Comparison of ENCODE assay signal across 10 mouse cellular contexts in the genomic region with DNA sequence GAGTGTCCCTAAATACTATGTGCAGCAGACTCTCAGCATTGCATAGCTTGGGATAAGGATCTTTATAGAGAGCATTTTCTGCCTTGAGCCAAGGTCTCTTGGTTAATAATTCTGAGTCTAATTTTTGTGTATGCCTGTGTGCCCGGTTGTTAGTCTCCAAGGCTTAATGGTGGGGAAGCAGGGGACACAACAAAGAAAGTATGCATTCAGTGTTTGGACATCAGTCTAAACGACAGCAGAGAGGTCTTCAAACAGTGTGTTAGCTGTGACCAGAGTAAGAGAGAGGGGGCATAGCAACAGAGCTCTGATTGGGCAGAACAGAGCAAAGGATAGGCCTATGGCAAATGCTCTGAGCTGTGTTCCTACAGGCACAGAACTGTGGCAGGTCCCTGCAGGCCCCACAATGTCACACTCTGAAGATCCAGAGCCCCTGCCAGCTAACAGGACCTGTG.
DNase-seq lines count a peak whose midpoint lies in the region; ATAC-seq and TF ChIP-seq lines count a peak whose summit lies in the region.
"Had no signal": no experiment of that assay in that cellular context is flagged by ENCODE, and none has a peak within 500 bp of the region (broad histone marks: within the 10 kb centered on the region; RNA-seq: fewer than 3 reads in every experiment).

No protein-coding gene starts in this region.

- intact Hi-C loops in heart, adult 2 months (cut with DNase I): no loop called here
- intact Hi-C loops in gastrocnemius, postnatal 14 days (cut with DNase I; ENCODE audit: low total_unique reads): no loop called here

- no peak overlapping the region for H3K4me2 ChIP-seq in hindbrain, embryonic 12.5 days (replicated peaks)

- no peak overlapping the region for H3K9ac ChIP-seq in heart, adult 2 months (ENCODE audit: low read depth, low read length)
- H3K9ac ChIP-seq in hindbrain, embryonic 12.5 days: no peak overlapping the region
- H3K9ac ChIP-seq: liver, postnatal 0 days had no signal

- peak; percentile 76 for ATAC-seq in hindbrain, embryonic 12.5 days (ENCODE audit: low FRiP score)
- ATAC-seq: liver, postnatal 0 days had no signal

- no peak for TF ChIP-seq CTCF in heart, adult 2 months (IDR thresholded peaks at IDR 0.05)
- no peak for TF ChIP-seq CTCF in layer of hippocampus, adult 2 months (conservative IDR thresholded peaks at IDR 0.05)

- DNase-seq in heart, embryonic 10.5 days (ENCODE audit: low spot score): no peak
- DNase-seq in heart, adult 2 months: no peak
- peak; percentile 35 for DNase-seq in embryo, embryonic 10.5 days (ENCODE audit: low spot score)
- peak; percentile 28 for DNase-seq in mesoderm, embryonic 11.5 days (ENCODE audit: low read depth, low spot score)
- no peak for DNase-seq in gastrocnemius, postnatal 14 days
- no peak for DNase-seq in right cerebral cortex, postnatal 36 days (ENCODE audit: low spot score in 2 of 2)
- DNase-seq in layer of hippocampus, adult 2 months (ENCODE audit: low spot score in 2 of 2): no peak
- DNase-seq: liver, postnatal 0 days; thymus, postnatal 14 days had no signal

- no peak overlapping the region for H3K4me3 ChIP-seq in heart, embryonic 10.5 days
- H3K4me3 ChIP-seq in heart, adult 2 months: no peak overlapping the region
- no peak overlapping the region for H3K4me3 ChIP-seq in hindbrain, embryonic 12.5 days
- H3K4me3 ChIP-seq in layer of hippocampus, adult 2 months: no peak overlapping the region

- no peaks in the 10 kb centered on the region for H3K79me2 ChIP-seq in heart, adult 2 months (replicated peaks; ENCODE audit: control insufficient read depth, insufficient read depth, low read length)

- no peaks in the 10 kb centered on the region for H3K36me3 ChIP-seq in heart, embryonic 10.5 days
- H3K36me3 ChIP-seq in heart, adult 2 months (ENCODE audit: control insufficient read depth, insufficient read depth, low read length): no peaks in the 10 kb centered on the region
- H3K36me3 ChIP-seq in hindbrain, embryonic 12.5 days: no peaks in the 10 kb centered on the region

- H3K4me1 ChIP-seq in heart, embryonic 10.5 days: peaks cover 17% of the 10 kb centered on the region
- H3K4me1 ChIP-seq in heart, adult 2 months (ENCODE audit: control insufficient read depth, insufficient read depth, low read length): no peaks in the 10 kb centered on the region
- H3K4me1 ChIP-seq in hindbrain, embryonic 12.5 days: peaks cover 4% of the 10 kb centered on the region; the same call in 1 of the 2 replicates

- H3K9me3 ChIP-seq in heart, embryonic 10.5 days: no peaks in the 10 kb centered on the region
- no peaks in the 10 kb centered on the region for H3K9me3 ChIP-seq in hindbrain, embryonic 12.5 days (replicated peaks)

- WGBS in heart, embryonic 10.5 days: 63% methylated on average over 2 of the region's 2 CpGs
- 78% methylated on average over 2 of the region's 2 CpGs for WGBS in heart, adult 2 months
- 37% methylated on average over 2 of the region's 2 CpGs for WGBS in hindbrain, embryonic 12.5 days

- H3K27ac ChIP-seq in heart, embryonic 10.5 days: peak overlapping the region; percentile 62; the same call in 1 of the 2 replicates
- H3K27ac ChIP-seq in heart, adult 2 months: no peak overlapping the region
- H3K27ac ChIP-seq in hindbrain, embryonic 12.5 days: no peak overlapping the region
- no peak overlapping the region for H3K27ac ChIP-seq in layer of hippocampus, adult 2 months

- TF ChIP-seq POLR2A in heart, adult 2 months (IDR thresholded peaks at IDR 0.05; ENCODE audit: insufficient read depth, low read depth, low read length): no peak

- H3K27me3 ChIP-seq in heart, embryonic 10.5 days (ENCODE audit: insufficient read depth, poor library complexity, severe bottlenecking): no peaks in the 10 kb centered on the region
- H3K27me3 ChIP-seq in heart, adult 2 months (ENCODE audit: control insufficient read depth, insufficient read depth, low read length): no peaks in the 10 kb centered on the region
- H3K27me3 ChIP-seq in hindbrain, embryonic 12.5 days: no peaks in the 10 kb centered on the region

- TF ChIP-seq EP300 in heart, adult 2 months (IDR thresholded peaks at IDR 0.05; ENCODE audit: insufficient read depth, low read depth, low read length): no peak

Comparison
In these comparisons a context has a peak if more than half of its experiments do, and no peak if none do; other contexts are left out.
1. DNase-seq: peak in embryo, embryonic 10.5 days (single experiment) and mesoderm, embryonic 11.5 days (single experiment); none in heart, embryonic 10.5 days (single experiment), heart, adult 2 months (0 of 2), gastrocnemius, postnatal 14 days (single experiment), right cerebral cortex, postnatal 36 days (0 of 2) and layer of hippocampus, adult 2 months (0 of 2).